Mouse (Mus musculus) stomach, embryonic 16.5 days (tissue): ENCODE data around the gene Prrx2. TPM values are rescaled to one million over a fixed set of nuclear protein-coding genes. Genes with fewer than 3 reads are reported as not detected.

Source experiments
- ATAC-seq: fragments of 200-750 bp; cut with Nextera tagmentation; 2 replicates; pipeline ENCODE4 v1.8.0; 2017; ENCODE audit warnings: moderate number of reproducible peaks, moderate TSS enrichment; ENCODE audit not compliant: insufficient read depth, low FRiP score
- H3K27ac ChIP-seq: fragments of 300-500 bp; sonication (generic); 2 replicates; pipeline ENCODE4 v1.5.1; 2014; ENCODE audit warnings: low read length
- H3K27me3 ChIP-seq: fragments of 300-500 bp; sonication (generic); 2 replicates; pipeline ENCODE4 v1.6.1; 2014; ENCODE audit warnings: low read length, control low read depth, mixed read lengths; ENCODE audit not compliant: control insufficient read depth, insufficient read depth
- H3K36me3 ChIP-seq: fragments of 300-500 bp; sonication (generic); 2 replicates; pipeline ENCODE4 v1.6.1; 2014; ENCODE audit warnings: low read length; ENCODE audit not compliant: control insufficient read depth, insufficient read depth
- H3K4me1 ChIP-seq: fragments of 300-500 bp; sonication (generic); 2 replicates; pipeline ENCODE4 v1.6.1; 2014; ENCODE audit warnings: low read length, control low read depth, mixed read lengths; ENCODE audit not compliant: control insufficient read depth, insufficient read depth
- H3K4me2 ChIP-seq: fragments of 300-500 bp; sonication (generic); 2 replicates; pipeline ENCODE4 v1.6.1; 2014; ENCODE audit warnings: low read depth, low read length, mixed read lengths
- H3K4me3 ChIP-seq: fragments of 300-500 bp; sonication (generic); replicated peaks from 2 replicates; pipeline ENCODE4 v1.5.1; 2014; ENCODE audit warnings: mild to moderate bottlenecking, low read length
- H3K9ac ChIP-seq: fragments of 300-500 bp; sonication (generic); 2 replicates; pipeline ENCODE4 v1.6.1; 2014; ENCODE audit warnings: low read length
- H3K9me3 ChIP-seq: fragments of 300-500 bp; sonication (generic); replicated peaks from 2 replicates; pipeline ENCODE4 v1.6.1; 2016; ENCODE audit warnings: low read length, control low read depth; ENCODE audit not compliant: control insufficient read depth
- WGBS: fragments of 180-500 bp; shearing (Covaris S2); extraction: QIAGEN DNeasy Blood & Tissue Kit; methylation state at CpG from one replicate; pipeline ENCODE4 v1.1.7; 2014; 5-methylcytosine and 5-hydroxymethylcytosine counted together
- polyA plus RNA-seq: library from polyadenylated mRNA; unstranded; fragments of >200 nt; fragmentation: Nextera tagmentation; extraction: Ambion mirVana; gene quantifications from 2 replicates; pipeline ENCODE4 v1.2.1, GENCODE M21; 2015

Gene Prrx2
- polyA plus RNA-seq, 1 experiment from 2014 or later, result 3.9 TPM

DNA sequence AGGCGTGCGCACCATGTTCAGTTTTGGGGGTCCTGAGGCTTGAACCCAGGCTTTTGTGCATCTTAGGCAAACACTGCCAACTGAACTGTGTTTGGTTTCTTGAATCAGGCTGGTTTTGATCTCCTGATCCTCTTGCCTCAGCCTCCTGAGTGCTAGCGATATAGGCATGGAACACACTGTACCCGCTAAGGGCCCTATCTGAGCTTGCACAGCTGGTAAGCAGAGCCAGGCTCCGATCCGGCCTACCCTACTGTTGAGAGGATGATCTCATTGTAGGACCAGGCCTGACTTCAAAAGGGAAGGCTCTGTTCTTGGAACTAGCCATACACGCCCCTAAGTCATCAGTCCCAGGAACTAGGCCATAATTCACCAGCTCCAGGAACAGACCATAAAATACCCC lies 24.2 kb upstream of the Prrx2 start:
- Histone ChIP-seq H3K27ac (no peak overlapping the region), H3K9ac (peak overlapping the region; percentile 28; the same call in 1 of the 2 replicates), H3K9me3 (no peaks in the 10 kb centered on the region), H3K27me3 (no peaks in the 10 kb centered on the region), H3K4me2 (no peak overlapping the region), H3K4me1 (peaks cover 10% of the 10 kb centered on the region; the same call in 1 of the 2 replicates), H3K4me3 (no peak overlapping the region), H3K36me3 (peaks cover 9% of the 10 kb centered on the region; the same call in 1 of the 2 replicates)
- no peak for ATAC-seq
- WGBS, result 80% methylated on average over 7 of the region's 7 CpGs

DNA sequence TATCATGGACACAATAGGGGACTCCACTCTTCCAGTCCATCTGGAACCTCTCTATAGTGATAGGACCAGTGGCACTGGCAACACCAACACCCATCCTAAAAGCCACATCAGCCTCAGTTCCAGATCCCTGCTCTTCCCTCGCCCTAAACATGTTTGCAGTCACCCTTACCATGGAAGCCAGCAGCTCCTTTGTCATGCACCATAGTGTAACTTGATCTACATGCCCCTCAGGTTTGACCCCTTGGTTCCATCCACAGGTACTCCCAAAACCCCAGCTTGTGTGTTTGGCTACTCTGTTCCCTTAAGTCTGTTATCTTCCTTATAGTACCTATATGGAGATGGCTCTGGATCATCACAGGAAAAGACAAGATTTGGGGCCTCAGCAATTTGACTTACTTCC lies 18.4 kb upstream of the Prrx2 start:
- Histone ChIP-seq H3K4me1 (no peaks in the 10 kb centered on the region), H3K4me3 (no peak overlapping the region), H3K27ac (no peak overlapping the region), H3K27me3 (no peaks in the 10 kb centered on the region), H3K9me3 (peaks cover 5% of the 10 kb centered on the region; the same call in 1 of the 2 replicates), H3K9ac (no peak overlapping the region), H3K36me3 (peaks cover 35% of the 10 kb centered on the region), H3K4me2 (no peak overlapping the region)
- no peak for ATAC-seq
- WGBS, result 91% methylated on average over 1 of the region's 1 CpGs

- Histone ChIP-seq H3K27ac (no peak overlapping the region), H3K4me3 (no peak overlapping the region), H3K4me2 (no peak overlapping the region), H3K9me3 (peaks cover 5% of the 10 kb centered on the region; the same call in 1 of the 2 replicates), H3K27me3 (no peaks in the 10 kb centered on the region), H3K9ac (no peak overlapping the region), H3K4me1 (peaks cover 14% of the 10 kb centered on the region), H3K36me3 (peaks cover 57% of the 10 kb centered on the region)
- no peak for ATAC-seq
- WGBS, result 92% methylated on average over 5 of the region's 5 CpGs
These were observed 14.9 kb upstream of the Prrx2 start for GRCm38 (mm10) chr2:30819873-30820272.

GRCm38 (mm10) chr2:30821073-30821472 lies 13.7 kb upstream of the Prrx2 start:
- Histone ChIP-seq H3K4me1 (peaks cover 14% of the 10 kb centered on the region), H3K4me2 (no peak overlapping the region), H3K9me3 (peaks cover 5% of the 10 kb centered on the region; the same call in 1 of the 2 replicates), H3K36me3 (peaks cover 51% of the 10 kb centered on the region), H3K27ac (no peak overlapping the region), H3K27me3 (no peaks in the 10 kb centered on the region), H3K9ac (no peak overlapping the region), H3K4me3 (no peak overlapping the region)
- WGBS, result 97% methylated on average over 3 of the region's 3 CpGs
- no peak for ATAC-seq

DNA sequence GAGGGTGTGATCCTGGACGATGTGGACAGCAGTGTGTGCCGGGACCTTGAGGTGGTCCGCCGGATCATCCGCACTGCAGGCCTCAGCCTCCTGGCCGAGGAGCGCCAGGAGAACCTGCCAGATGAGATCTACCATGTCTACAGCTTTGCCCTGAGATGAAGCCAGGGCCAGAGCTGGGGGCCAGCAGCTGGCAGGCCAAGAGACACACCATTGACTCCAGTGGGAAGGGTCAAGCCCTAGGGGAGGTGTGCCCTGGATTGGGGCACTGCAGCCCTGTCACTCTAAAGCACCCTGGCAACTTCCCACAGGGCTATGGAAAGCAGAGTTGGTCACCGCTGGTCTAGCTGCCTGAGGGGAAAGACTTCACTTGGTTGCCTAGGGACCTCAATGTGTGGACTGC lies 12.3 kb upstream of the Prrx2 start:
- no peak for ATAC-seq
- H3K27ac ChIP-seq, result peak overlapping the region; percentile 76
- WGBS, result 87% methylated on average over 8 of the region's 8 CpGs

DNA sequence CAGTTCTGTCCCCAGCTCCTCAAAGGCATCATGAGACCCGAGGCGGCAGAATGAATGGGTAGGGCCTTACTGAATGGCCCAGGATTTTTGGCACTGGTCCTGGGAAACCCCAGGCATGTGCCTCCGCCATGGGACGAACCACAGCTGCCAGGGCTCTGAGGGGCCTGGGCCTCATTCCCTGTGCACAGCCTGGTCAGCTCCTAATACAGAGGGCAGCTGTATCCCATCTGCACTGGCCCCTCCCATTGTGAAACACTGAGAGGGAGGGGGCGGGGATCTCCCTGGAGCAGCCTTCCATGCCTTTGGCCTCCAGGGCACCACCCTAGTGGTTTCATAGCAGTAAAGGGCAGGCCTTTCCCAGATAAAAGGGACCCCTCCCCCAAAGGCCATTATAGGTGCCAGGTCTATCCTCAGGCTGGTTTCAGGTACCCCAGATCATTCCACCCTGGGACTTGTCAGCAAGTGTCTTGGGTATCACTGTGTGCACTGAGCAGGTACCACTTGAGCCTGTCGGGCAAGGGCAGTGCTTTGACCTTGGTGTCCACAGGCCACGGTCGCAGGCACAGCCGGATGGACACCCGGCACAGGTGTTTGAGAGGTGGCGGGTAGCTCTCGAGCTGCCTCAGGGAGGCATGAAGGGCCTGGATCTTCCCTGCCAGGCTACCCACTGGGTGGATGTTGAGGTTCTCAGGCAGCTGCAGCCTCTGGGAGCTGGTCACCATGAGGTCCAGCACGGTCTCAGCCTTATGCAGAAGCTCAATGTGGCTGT lies 11.2 kb upstream of the Prrx2 start:
- H3K27ac ChIP-seq, result peak overlapping the region; percentile 76

More for the DNA sequence above, 12.3 kb upstream of the Prrx2 start:
- Histone ChIP-seq H3K9ac (no peak overlapping the region), H3K9me3 (peaks cover 5% of the 10 kb centered on the region; the same call in 1 of the 2 replicates), H3K27me3 (no peaks in the 10 kb centered on the region), H3K4me3 (no peak overlapping the region), H3K4me2 (no peak overlapping the region), H3K4me1 (peaks cover 24% of the 10 kb centered on the region), H3K36me3 (peaks cover 47% of the 10 kb centered on the region)

GRCm38 (mm10) chr2:30826825-30827748 lies 7.7 kb upstream of the Prrx2 start:
- Histone ChIP-seq H3K36me3 (peaks cover 26% of the 10 kb centered on the region), H3K4me3 (peak overlapping the region; percentile 98), H3K27ac (peak overlapping the region; percentile 71), H3K4me2 (peak overlapping the region; percentile 94), H3K4me1 (peaks cover 26% of the 10 kb centered on the region), H3K27me3 (no peaks in the 10 kb centered on the region), H3K9ac (peak overlapping the region; percentile 89), H3K9me3 (no peaks in the 10 kb centered on the region)
- WGBS, result 29% methylated on average over 26 of the region's 26 CpGs
- no peak for ATAC-seq

More for the DNA sequence above, 11.2 kb upstream of the Prrx2 start:
- Histone ChIP-seq H3K27me3 (no peaks in the 10 kb centered on the region), H3K4me1 (peaks cover 26% of the 10 kb centered on the region), H3K9me3 (peaks cover 5% of the 10 kb centered on the region; the same call in 1 of the 2 replicates), H3K9ac (peak overlapping the region; percentile 35), H3K36me3 (peaks cover 47% of the 10 kb centered on the region), H3K4me2 (no peak overlapping the region), H3K4me3 (no peak overlapping the region)
- WGBS, result 58% methylated on average over 13 of the region's 13 CpGs
- peak; percentile 78 for ATAC-seq

DNA sequence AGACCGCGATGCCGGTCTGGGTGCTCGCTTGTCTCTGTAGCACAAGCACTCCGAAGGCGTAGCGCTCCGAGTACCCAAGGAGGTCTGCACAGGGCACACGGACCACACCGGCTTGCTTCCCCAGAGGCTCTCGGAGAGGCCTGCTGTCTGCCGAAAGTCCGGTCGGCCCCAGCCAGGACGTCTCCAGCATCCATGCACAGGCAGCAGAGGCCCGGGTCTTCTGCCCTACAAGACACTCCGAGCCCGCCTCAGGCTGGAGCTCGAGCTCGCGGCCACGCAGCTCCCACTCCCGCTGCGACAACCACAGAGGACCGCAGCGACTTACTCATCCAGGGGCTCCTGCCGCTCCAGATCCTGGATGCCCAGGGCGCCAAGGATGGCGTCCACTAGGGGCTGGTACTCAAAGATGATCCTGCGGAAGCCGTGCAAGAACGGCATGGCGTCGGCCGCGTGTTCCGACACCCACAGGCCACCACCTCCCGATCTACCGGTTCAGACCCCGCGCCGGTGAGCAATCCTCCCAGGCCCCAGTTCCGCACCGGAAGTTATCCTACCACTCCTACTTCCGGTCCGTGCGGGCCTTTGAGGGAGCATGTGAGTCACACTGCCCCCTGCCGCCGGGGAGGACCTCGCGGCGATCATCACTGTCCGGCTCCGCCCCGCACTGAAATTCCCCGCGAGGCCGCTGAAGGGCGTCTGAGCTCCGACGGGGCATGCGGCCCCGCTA lies 6.9 kb upstream of the Prrx2 start:
- peaks cover 19% of the 10 kb centered on the region for H3K36me3 ChIP-seq
- no peaks in the 10 kb centered on the region for H3K9me3 ChIP-seq
- H3K27ac ChIP-seq, result peak overlapping the region; percentile 71
- peak overlapping the region; percentile 94 for H3K4me2 ChIP-seq
- peak overlapping the region; percentile 89 for H3K9ac ChIP-seq
- H3K4me1 ChIP-seq, result peaks cover 20% of the 10 kb centered on the region
- no peaks in the 10 kb centered on the region for H3K27me3 ChIP-seq
- H3K4me3 ChIP-seq, result peak overlapping the region; percentile 98
- ATAC-seq, result peak; percentile 89; the same call in 1 of the 2 replicates
- under 1% methylated on average over 63 of the region's 63 CpGs for WGBS
